Mouse (Mus musculus): ENCODE results near the gene Sinhcaf.

DNA sequence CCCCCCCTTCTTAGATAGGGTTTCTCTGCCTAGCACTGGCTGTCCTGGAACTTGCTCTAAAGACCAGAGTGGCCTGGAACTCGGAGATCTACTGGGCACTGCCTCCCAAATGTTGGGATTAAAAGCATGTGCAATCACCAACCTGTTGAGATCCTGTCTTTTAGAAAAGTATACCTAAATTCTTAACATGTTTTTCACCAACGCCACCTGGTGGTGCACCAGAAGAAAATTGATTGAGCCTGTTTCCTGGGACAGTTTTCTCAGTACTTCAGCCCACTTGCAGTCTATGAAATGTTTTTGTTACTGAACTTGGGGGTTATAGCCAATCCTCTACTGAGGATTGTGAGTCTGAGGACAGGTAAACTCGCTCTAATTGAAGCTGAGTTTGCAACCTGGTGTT is 29.4 kb downstream of the Sinhcaf start:
- TF ChIP-seq POLR2A (IDR thresholded peaks at IDR 0.05; ENCODE audit: borderline replicate concordance, extremely low read depth, low read depth, low read length) (no peak), CTCF (IDR thresholded peaks at IDR 0.05; ENCODE audit: insufficient read depth, low read length) (no peak)

Data from lung, adult 2 months (tissue).